Mouse (Mus musculus) ES-E14 (cell line): ENCODE measurements around the gene Smarca4.

Experiments used
- CHD2 ChIP-seq: IDR thresholded peaks from 2 replicates; pipeline ENCODE4 v1.6.1; 2014; ENCODE audit warnings: mild to moderate bottlenecking, low read depth, low read length, inconsistent platforms
- HCFC1 ChIP-seq: IDR thresholded peaks from 2 replicates; pipeline ENCODE4 v1.6.1; 2012; ENCODE audit warnings: low read length, inconsistent platforms, borderline replicate concordance; ENCODE audit not compliant: insufficient read depth
- MAFK ChIP-seq: IDR thresholded peaks from 2 replicates; pipeline ENCODE4 v1.6.1; 2014; ENCODE audit warnings: mild to moderate bottlenecking, low read depth, low read length, inconsistent platforms; ENCODE audit not compliant: insufficient read depth

DNA sequence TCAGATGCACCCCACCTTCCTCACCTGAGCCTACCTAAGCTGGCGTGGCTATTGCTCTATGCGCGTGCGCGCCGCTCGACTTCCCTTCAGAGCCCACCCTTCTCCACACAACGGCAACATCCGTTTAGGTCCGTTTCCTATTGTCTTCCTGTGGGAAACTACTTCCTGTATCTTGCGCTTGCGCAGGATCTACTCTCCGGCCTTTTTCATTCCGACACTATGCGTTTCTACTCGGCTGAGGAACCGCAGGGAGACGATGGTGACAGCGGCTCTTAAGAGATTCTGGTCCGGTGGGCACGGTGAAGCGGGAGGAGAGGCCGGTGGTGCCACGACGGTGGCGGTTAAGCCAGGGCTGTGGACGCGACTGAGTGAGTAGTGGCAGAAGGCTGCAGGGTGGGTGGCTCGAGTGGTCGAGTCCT lies 23.3 kb upstream of the Smarca4 start, which contains the start of the genes Timm29 and Yipf2:
- TF ChIP-seq HCFC1 (peak; percentile 97), CHD2 (peak; percentile 77), MAFK (no peak)
